Mouse (Mus musculus): ENCODE results near the gene Olfr1388.
"Not testable (repeated sequence)": the region's sequence is repeated elsewhere in the genome, so short reads cannot be mapped to it uniquely, and the experiment has no call there.

The Olfr1388 gene

GRCm38 (mm10) chr11:49436411-49436810 lies at the start of gene Olfr1388:
Gene Olfr1388 (plus strand): TSS chr11:49436624.
- DNase-seq (ENCODE audit: extremely low spot score, low read depth, low spot score) = no peak

DNA sequence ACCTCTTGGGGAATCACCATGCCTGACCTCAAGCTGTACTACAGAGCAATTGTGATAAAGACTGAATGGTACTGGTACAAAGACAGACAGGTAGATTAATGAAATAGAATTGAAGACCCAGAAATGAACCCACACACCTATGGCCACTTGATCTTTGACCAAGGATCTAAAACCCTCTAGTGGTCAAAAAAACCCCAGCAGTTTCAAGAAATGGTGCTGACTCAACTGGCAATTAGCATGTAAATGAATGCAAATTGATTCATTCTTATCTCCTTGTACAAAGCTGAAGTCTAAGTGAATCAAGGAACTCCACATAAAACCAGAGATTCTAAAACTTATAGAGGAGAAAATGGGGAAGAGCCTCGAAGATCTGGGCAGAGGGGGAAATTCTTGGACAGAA lies 43.7 kb upstream of the Olfr1388 start:
- DNase-seq (ENCODE audit: extremely low spot score, low read depth, low spot score) = not testable (repeated sequence)

DNA sequence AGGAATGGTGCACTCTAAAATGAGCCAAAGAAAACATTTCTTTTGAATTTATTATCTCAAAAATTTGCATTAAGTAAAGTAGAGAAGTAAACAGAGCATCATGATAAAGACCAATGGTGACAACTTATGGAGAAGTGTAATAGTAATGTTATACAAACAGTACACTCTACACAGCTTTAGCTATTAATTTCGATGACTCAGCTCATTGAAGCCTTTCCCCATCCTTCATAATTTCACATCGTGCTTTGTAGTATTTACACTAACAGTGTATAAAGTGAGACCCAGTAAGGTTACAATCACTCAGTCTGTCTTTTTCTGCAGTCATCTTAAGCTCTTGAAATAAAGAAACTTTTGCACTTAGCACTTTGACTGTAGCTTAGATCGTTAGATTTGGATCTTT lies 29.6 kb upstream of the Olfr1388 start:
- no peak for DNase-seq (ENCODE audit: extremely low spot score, low read depth, low spot score)

GRCm38 (mm10) chr11:49410540-49410939 lies 25.9 kb upstream of the Olfr1388 start:
- no peak for DNase-seq (ENCODE audit: extremely low spot score, low read depth, low spot score)

GRCm38 (mm10) chr11:49422767-49423166 lies 13.7 kb upstream of the Olfr1388 start, which contains the start of gene Olfr1389:
Gene Olfr1389 (plus strand): TSS chr11:49423067.
- DNase-seq (ENCODE audit: extremely low spot score, low read depth, low spot score) = no peak

GRCm38 (mm10) chr11:49425257-49425927 lies 11.0 kb upstream of the Olfr1388 start:
- DNase-seq (ENCODE audit: extremely low spot score, low read depth, low spot score) = no peak

DNA sequence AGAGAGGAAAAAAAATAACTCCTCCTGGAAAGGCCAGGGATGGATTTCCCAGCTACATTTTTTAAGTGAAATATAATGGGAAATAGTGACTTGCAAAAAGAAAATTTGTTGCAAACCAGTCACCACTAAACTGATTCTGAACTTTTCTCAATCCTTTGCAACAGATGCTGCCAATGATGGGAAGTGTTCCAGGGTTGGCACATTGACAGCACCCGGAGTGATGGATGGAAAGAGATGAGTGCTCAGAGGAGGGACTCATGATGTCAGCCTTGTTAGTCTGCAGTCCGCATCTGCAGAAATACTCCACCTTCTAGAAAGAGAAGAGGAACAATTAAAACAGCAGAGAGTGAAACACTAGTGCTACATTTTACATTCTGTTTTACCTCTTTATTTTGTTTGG lies 6.8 kb upstream of the Olfr1388 start:
- no peak for DNase-seq (ENCODE audit: extremely low spot score, low read depth, low spot score)

- no peak for DNase-seq (ENCODE audit: extremely low spot score, low read depth, low spot score)
Measured at GRCm38 (mm10) chr11:49455043-49455442, 18.6 kb downstream of the Olfr1388 start, which contains the start of gene Olfr1387. Gene Olfr1387 (plus strand): TSS chr11:49455343.

- DNase-seq (ENCODE audit: extremely low spot score, low read depth, low spot score) = not testable (repeated sequence)
Measured at GRCm38 (mm10) chr11:49464746-49465145, 28.3 kb downstream of the Olfr1388 start, which contains the start of gene Olfr1386. Gene Olfr1386 (plus strand): TSS chr11:49465046.

- no peak for DNase-seq (ENCODE audit: extremely low spot score, low read depth, low spot score)
Measured at GRCm38 (mm10) chr11:49485973-49486372, 49.5 kb downstream of the Olfr1388 start.

DNA sequence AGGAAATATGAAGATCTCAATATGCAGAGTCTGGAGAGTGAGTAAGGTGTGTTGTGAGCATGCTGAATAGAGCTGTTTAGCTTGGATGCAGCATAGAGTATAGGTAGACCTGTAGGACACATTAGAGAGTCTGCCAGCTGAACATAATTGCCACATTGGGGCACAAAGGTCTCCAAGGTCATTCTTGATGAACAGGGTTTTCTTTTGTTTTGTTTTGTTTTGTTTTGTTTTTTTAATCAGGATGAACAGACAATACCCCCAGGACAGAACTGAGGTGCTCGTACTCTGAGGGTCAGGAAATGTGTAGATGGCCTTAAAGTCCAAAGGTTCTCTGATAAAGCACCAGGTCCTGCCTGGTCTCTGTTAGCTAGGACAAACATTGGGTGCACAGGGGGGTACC lies 52.3 kb downstream of the Olfr1388 start, which contains the start of gene Olfr1385:
Gene Olfr1385, plus strand, starts transcription at position 301 of the 400 bp plus-strand sequence.
- DNase-seq (ENCODE audit: extremely low spot score, low read depth, low spot score) = not testable (repeated sequence)
